Mouse (Mus musculus): Measurements from ENCODE around the gene Tat.

Gene Tat

GRCm38 (mm10) chr8:110040509-110040908 is 50.3 kb downstream of the Tat start:
- no peak for DNase-seq (ENCODE audit: low read depth, low spot score)

Data from embryo, embryonic 11.5 days (tissue).